Mouse (Mus musculus) adrenal gland, adult 2 months (tissue): ENCODE results near the gene Cyb5d1. TPM values are rescaled to one million over a fixed set of nuclear protein-coding genes. Genes with fewer than 3 reads are reported as not detected.
A peak's percentile ranks its signal among the peaks of the same experiment; 100 is the strongest.

Source experiments
- DNase-seq: peaks from one replicate; pipeline ENCODE4 v3.0.0; 2021
- polyA plus RNA-seq: library from polyadenylated mRNA; depleted of rRNA; stranded (reverse); fragments of >200 nt; gene quantifications from 2 replicates; pipeline ENCODE4 v1.2.3, GENCODE M21; 2012
- total RNA-seq, 2 experiments: library from RNA; stranded (reverse); gene quantifications; 2 replicates each; pipeline ENCODE4 v1.2.3; 2021

Gene Cyb5d1
- total and polyA plus RNA-seq, 3 experiments, result 10.7 to 59.7 (median 44.2) TPM

- DNase-seq, result no peak
These were observed 21.1 kb upstream of the Cyb5d1 start for GRCm38 (mm10) chr11:69416509-69416908.

- DNase-seq, result peak; percentile 74
These were observed 20.4 kb upstream of the Cyb5d1 start for GRCm38 (mm10) chr11:69415668-69416451.

GRCm38 (mm10) chr11:69415327-69415667 is 19.9 kb upstream of the Cyb5d1 start:
- DNase-seq, result peak; percentile 81

- no peak for DNase-seq
These were observed 19.2 kb upstream of the Cyb5d1 start for GRCm38 (mm10) chr11:69414421-69415326.

- DNase-seq, result no peak
These were observed 18.1 kb upstream of the Cyb5d1 start, which contains the start of gene Kdm6b for GRCm38 (mm10) chr11:69413221-69414181. Kdm6b (minus strand) TSS chr11:69413675.

- DNase-seq, result no peak
These were observed 17.1 kb upstream of the Cyb5d1 start for GRCm38 (mm10) chr11:69412548-69412947.

- DNase-seq, result peak; percentile 94
These were observed 16.2 kb upstream of the Cyb5d1 start for GRCm38 (mm10) chr11:69411538-69412203.

- peak; percentile 96 for DNase-seq
These were observed 15.7 kb upstream of the Cyb5d1 start for GRCm38 (mm10) chr11:69411073-69411535.

GRCm38 (mm10) chr11:69410310-69411072 is 15.1 kb upstream of the Cyb5d1 start:
- DNase-seq, result peak; percentile 88

GRCm38 (mm10) chr11:69410045-69410309 is 14.5 kb upstream of the Cyb5d1 start:
- DNase-seq, result no peak

GRCm38 (mm10) chr11:69409378-69410044 is 14.1 kb upstream of the Cyb5d1 start:
- peak; percentile 92 for DNase-seq

- DNase-seq, result peak; percentile 92
These were observed 13.3 kb upstream of the Cyb5d1 start for GRCm38 (mm10) chr11:69408541-69409377.

- no peak for DNase-seq
These were observed 12.2 kb upstream of the Cyb5d1 start for GRCm38 (mm10) chr11:69407724-69408004.

- no peak for DNase-seq
These were observed 11.7 kb upstream of the Cyb5d1 start for GRCm38 (mm10) chr11:69406867-69407723.

- DNase-seq, result no peak
These were observed 10.9 kb upstream of the Cyb5d1 start for GRCm38 (mm10) chr11:69406282-69406681.

- no peak for DNase-seq
These were observed 10.2 kb upstream of the Cyb5d1 start for GRCm38 (mm10) chr11:69405397-69406200.
